Mouse (Mus musculus): ENCODE data around the gene Rai14.

DNA sequence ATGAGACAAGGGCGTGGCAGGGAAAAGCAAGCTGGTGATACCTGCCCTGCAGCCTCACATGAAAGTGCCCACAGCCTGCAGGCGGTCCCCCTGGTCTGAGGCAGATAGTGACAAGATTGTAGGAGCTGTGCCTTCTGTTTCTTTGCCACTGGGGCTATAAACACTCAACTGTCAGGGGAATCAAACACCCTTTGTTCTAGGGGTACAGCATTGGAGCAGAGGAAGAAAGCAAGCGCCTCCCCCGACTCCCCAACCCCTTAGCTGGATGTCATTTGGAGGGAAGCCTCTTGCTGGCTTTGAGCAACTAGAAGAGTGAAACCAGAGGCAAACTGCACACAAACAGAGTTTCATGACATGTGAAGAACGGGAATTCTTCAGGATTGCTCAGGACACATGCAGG lies 8.7 kb downstream of the Rai14 start:
- TF ChIP-seq CTCF (IDR thresholded peaks at IDR 0.05; ENCODE audit: insufficient read depth, low read depth, low read length) (no peak), POLR2A (IDR thresholded peaks at IDR 0.05; ENCODE audit: insufficient read depth, low read depth, low read length) (no peak)

All from olfactory bulb, adult 2 months (tissue).